Mouse (Mus musculus) intestine, postnatal 0 days (tissue): ENCODE results near the gene Atp7a. TPM values are rescaled to one million over a fixed set of nuclear protein-coding genes. Genes with fewer than 3 reads are reported as not detected.

Source experiments
- ATAC-seq: fragments of 200-750 bp; cut with Nextera tagmentation; 2 replicates; pipeline ENCODE4 v1.8.0; 2017; ENCODE audit warnings: mild to moderate bottlenecking, moderate TSS enrichment, moderate library complexity
- H3K27ac ChIP-seq: fragments of 300-500 bp; sonication (generic); 2 replicates; pipeline ENCODE4 v1.5.1; 2014; ENCODE audit warnings: mild to moderate bottlenecking, low read depth, low read length, moderate library complexity
- H3K27me3 ChIP-seq: fragments of 300-500 bp; sonication (generic); replicated peaks from 2 replicates; pipeline ENCODE4 v1.6.1; 2014; ENCODE audit warnings: low read length, mixed read lengths; ENCODE audit not compliant: control insufficient read depth, insufficient read depth
- H3K36me3 ChIP-seq: fragments of 300-500 bp; sonication (generic); 2 replicates; pipeline ENCODE4 v1.6.1; 2014; ENCODE audit warnings: mild to moderate bottlenecking, moderate library complexity; ENCODE audit not compliant: control insufficient read depth, insufficient read depth
- H3K4me1 ChIP-seq: fragments of 300-500 bp; sonication (generic); replicated peaks from 2 replicates; pipeline ENCODE4 v1.6.1; 2014; ENCODE audit warnings: antibody characterized with exemption, low read length, mixed read lengths; ENCODE audit not compliant: control insufficient read depth, insufficient read depth
- H3K4me2 ChIP-seq: fragments of 300-500 bp; sonication (generic); replicated peaks from 2 replicates; pipeline ENCODE4 v1.6.1; 2014; ENCODE audit warnings: low read depth, mild to moderate bottlenecking, moderate library complexity
- H3K4me3 ChIP-seq: fragments of 300-500 bp; sonication (generic); 2 replicates; pipeline ENCODE4 v1.5.1; 2014; ENCODE audit warnings: low read depth, low read length
- H3K9ac ChIP-seq: fragments of 300-500 bp; sonication (generic); 2 replicates; pipeline ENCODE4 v1.6.1; 2014; ENCODE audit warnings: mild to moderate bottlenecking, low read depth, low read length
- H3K9me3 ChIP-seq: fragments of 300-500 bp; sonication (generic); 2 replicates; pipeline ENCODE4 v1.6.1; 2016; ENCODE audit warnings: mixed run types; ENCODE audit not compliant: control insufficient read depth
- CTCF ChIP-seq: sonication (generic); IDR thresholded peaks from 2 replicates; pipeline ENCODE4 v1.5.1; 2016; ENCODE audit warnings: low read depth, mild to moderate bottlenecking, control low read depth, antibody characterized with exemption, moderate library complexity
- WGBS: fragments of 180-500 bp; shearing (Covaris S2); extraction: QIAGEN DNeasy Blood & Tissue Kit; methylation state at CpG from one replicate; pipeline ENCODE4 v1.1.7; 2014; 5-methylcytosine and 5-hydroxymethylcytosine counted together
- polyA plus RNA-seq: library from polyadenylated mRNA; unstranded; fragments of >200 nt; fragmentation: Nextera tagmentation; extraction: Ambion mirVana; gene quantifications from 2 replicates; pipeline ENCODE4 v1.2.1, GENCODE M21; 2015

Gene Atp7a
- polyA plus RNA-seq, 1 experiment from 2014 or later: 9.3 TPM

DNA sequence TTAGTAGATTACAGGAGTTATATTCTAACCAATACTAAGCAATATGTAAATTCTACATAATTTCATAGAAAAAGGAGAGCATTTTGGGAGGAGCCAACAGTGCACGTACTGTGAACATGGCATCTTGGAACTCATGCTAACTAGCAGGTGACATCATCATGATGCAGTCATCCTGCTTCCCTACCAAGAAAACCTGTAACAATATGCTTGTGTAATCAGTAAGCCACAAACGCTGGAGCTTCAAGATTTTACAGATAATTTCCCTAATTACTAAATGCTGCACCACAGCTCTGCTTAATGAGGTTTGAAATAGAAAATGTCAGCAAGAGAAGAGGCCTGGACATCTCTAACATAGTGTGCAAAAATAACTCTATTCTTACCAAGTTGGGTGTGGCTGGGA is 8.7 kb downstream of the Atp7a start:
- H3K4me2 ChIP-seq: no peak overlapping the region
- WGBS: 53% methylated on average over 2 of the region's 2 CpGs
- no peaks in the 10 kb centered on the region for H3K9me3 ChIP-seq
- H3K27ac ChIP-seq: no peak overlapping the region
- no peaks in the 10 kb centered on the region for H3K4me1 ChIP-seq
- TF ChIP-seq CTCF: no peak
- H3K36me3 ChIP-seq: no peaks in the 10 kb centered on the region
- H3K9ac ChIP-seq: no peak overlapping the region
- H3K4me3 ChIP-seq: no peak overlapping the region
- no peaks in the 10 kb centered on the region for H3K27me3 ChIP-seq
- no peak for ATAC-seq

DNA sequence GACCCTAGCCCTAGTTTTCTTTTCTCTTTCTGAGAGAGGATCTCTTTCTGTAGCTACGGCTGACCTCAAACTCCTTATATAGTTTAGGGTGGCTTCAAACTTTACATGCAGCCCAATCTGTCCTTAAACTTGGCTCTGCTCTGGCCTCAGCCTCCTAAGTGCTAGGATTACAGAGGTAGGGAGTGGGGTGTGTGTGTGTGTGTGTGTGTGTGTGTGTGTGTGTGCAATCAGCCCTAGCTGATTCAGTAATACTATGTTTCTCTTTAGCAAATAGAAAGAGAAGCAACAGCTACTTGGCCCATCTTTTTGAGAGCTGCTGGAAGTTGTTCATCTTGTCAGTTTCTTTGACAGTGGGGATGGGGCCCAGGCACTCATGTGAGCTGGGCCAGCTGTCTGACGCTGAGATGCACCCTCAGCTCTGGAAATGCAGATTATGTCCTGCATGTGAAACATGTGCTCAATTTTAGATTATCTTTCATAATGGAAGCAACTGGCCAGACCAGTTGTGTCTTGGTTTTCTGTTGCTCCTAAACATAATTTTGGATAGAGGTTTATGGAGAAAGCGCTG is 10.2 kb downstream of the Atp7a start:
- H3K27ac ChIP-seq: no peak overlapping the region
- H3K36me3 ChIP-seq: no peaks in the 10 kb centered on the region
- H3K4me1 ChIP-seq: no peaks in the 10 kb centered on the region
- no peak overlapping the region for H3K4me3 ChIP-seq
- 65% methylated on average over 3 of the region's 3 CpGs for WGBS
- ATAC-seq: no peak
- H3K4me2 ChIP-seq: no peak overlapping the region
- TF ChIP-seq CTCF: no peak
- H3K9me3 ChIP-seq: no peaks in the 10 kb centered on the region
- no peaks in the 10 kb centered on the region for H3K27me3 ChIP-seq
- H3K9ac ChIP-seq: no peak overlapping the region

DNA sequence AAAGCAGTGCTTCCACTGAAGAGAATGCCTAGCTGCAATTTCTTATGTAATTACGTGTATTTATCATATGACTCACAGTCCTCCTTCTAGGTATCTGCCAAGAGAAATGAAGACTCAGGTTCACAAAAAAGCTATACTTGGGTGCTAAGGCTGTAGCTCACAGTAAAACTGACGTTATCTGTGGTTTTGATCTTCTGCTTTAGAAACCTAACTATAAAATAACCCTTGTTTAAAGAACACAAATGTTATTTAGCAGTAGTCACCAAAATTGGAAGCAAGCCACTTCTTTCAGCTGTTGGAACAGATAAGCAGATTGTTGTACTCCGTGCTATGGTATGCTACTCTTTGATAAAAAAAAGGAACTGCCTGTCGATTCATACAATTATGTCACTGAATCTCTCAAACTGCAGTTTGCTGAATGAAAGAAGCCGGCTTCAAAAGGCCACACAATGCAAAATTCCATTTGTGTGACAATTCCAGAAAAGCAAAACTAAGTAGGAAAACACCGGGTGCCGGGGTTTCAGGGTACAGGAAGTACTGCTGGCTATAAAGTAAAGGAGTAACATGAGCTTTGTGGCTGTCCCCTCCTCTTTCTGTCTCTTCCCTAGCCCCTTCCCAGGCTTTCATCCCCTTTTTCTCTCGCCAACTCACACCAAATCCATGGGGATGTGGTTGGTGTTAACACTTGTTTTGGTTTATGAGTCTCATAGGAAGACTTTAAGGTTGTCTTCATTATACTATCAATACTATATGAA is 17.0 kb downstream of the Atp7a start:
- WGBS: 46% methylated on average over 8 of the region's 8 CpGs
- no peak for ATAC-seq
- H3K27ac ChIP-seq: peak overlapping the region; percentile 21; the same call in 1 of the 2 replicates

DNA sequence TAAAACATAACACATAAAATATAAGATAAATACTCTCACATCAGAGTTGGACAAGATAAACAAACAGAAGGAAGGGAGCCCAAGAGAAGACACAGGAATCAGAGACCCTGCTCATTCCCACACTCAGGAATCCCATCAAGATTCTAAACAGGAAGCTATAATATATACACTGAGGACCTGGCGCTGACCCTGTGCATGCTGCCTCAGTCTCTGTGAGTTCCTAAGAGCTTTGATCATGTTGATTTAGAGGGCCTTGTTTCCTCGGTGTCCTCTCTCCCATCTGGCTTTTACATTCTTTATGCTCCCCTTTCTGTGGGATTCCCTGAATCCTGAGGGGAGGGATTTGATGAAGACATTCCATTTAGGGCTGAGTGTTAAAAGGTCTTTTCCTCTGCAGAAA is 18.4 kb downstream of the Atp7a start:
- H3K4me3 ChIP-seq: no peak overlapping the region
- no peak overlapping the region for H3K4me2 ChIP-seq

More for the DNA sequence above, 17.0 kb downstream of the Atp7a start:
- H3K9ac ChIP-seq: no peak overlapping the region
- 0 out of 2 replicates have a peak, but pooled peaks cover 2% of the 10 kb centered on the region for H3K4me1 ChIP-seq
- H3K4me2 ChIP-seq: no peak overlapping the region
- no peak overlapping the region for H3K4me3 ChIP-seq
- H3K27me3 ChIP-seq: no peaks in the 10 kb centered on the region
- no peaks in the 10 kb centered on the region for H3K36me3 ChIP-seq
- no peak for TF ChIP-seq CTCF
- no peaks in the 10 kb centered on the region for H3K9me3 ChIP-seq

DNA sequence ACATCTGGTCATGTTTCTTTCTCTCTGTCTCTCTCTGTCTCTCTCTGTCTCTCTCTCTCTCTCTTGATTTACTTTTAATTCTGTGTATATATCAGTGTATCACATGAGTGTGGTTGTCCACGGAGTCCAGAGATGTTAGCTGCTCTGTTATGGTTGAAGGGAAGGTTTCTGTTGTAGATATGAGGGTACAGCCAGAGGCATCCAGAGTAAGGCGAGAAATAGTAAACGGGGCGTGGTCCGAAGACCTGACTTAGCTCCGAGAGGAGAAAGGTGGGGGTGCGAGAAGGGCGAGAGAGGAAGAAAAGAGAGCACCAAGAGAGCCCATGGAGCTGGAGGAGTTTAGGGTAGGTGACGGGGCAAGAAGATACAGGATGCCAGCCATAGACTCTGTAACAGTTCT is 18.9 kb downstream of the Atp7a start:
- Histone ChIP-seq H3K27ac (peak overlapping the region; percentile 35), H3K4me2 (0 out of 2 replicates have a peak overlapping the region, but pooled peaks have one; percentile 13), H3K9ac (no peak overlapping the region), H3K4me1 (0 out of 2 replicates have a peak, but pooled peaks cover 2% of the 10 kb centered on the region), H3K27me3 (no peaks in the 10 kb centered on the region), H3K36me3 (no peaks in the 10 kb centered on the region), H3K4me3 (no peak overlapping the region), H3K9me3 (no peaks in the 10 kb centered on the region)
- no peak for ATAC-seq
- no peak for TF ChIP-seq CTCF
- WGBS: 61% methylated on average over 9 of the region's 9 CpGs

More for the DNA sequence above, 18.4 kb downstream of the Atp7a start:
- 37% methylated on average over 2 of the region's 2 CpGs for WGBS
- ATAC-seq: no peak
- no peak overlapping the region for H3K9ac ChIP-seq
- H3K27ac ChIP-seq: no peak overlapping the region
- no peak for TF ChIP-seq CTCF
- no peaks in the 10 kb centered on the region for H3K36me3 ChIP-seq
- H3K27me3 ChIP-seq: no peaks in the 10 kb centered on the region
- no peaks in the 10 kb centered on the region for H3K9me3 ChIP-seq
- 0 out of 2 replicates have a peak, but pooled peaks cover 2% of the 10 kb centered on the region for H3K4me1 ChIP-seq

DNA sequence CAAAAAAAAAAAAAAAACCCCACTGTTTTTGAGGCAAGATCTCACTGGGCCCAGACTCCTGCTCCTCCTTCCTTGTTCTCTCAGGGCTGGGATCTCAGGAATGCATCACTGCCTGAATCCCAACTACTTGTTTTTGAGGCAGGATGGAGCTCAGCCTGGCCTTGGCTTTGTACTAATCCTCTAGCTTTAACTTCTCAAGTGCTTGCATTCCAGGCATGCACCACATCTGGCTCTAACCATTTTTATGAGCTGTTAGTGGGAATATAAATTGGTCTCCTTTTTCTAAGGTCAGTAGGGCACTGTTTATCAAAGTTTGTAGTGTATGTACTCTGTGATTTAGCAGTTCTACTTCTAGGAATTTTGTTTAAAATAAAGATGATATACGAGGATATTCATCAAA is 21.1 kb downstream of the Atp7a start:
- Histone ChIP-seq H3K4me1 (0 out of 2 replicates have a peak, but pooled peaks cover 2% of the 10 kb centered on the region), H3K36me3 (no peaks in the 10 kb centered on the region), H3K9ac (no peak overlapping the region), H3K9me3 (no peaks in the 10 kb centered on the region), H3K4me2 (no peak overlapping the region), H3K27ac (no peak overlapping the region), H3K4me3 (no peak overlapping the region), H3K27me3 (no peaks in the 10 kb centered on the region)
- WGBS: 52% methylated on average over 1 of the region's 1 CpGs
- TF ChIP-seq CTCF: no peak
- ATAC-seq: no peak
